Mouse (Mus musculus): Measurements from ENCODE around the gene Rxra. TPM values are rescaled to one million over a fixed set of nuclear protein-coding genes. Genes with fewer than 3 reads are reported as not detected.
A peak's percentile ranks its signal among the peaks of the same experiment; 100 is the strongest.

Rxra gene
- polyA plus RNA-seq, 1 experiment: 14.1 TPM

DNA sequence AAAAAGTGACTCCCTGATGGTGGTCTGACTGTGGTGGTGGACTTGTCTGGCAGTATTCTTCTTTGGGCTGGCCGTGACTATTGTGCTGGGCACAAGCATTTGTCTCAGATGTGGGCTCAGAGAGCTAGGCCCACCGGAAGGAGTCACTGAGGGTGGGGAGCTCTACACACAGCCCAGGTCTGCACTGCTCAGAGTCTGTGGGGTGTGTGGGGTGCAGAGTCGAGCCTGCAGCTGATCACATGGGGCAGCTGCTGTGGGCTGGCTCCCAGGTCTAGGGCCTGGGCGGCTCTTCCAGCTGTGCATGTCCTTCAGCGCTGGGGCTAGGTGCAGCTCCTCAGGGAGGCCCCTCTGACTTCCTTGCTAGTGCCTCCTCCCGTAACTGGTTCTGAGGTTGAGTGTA is 3.8 kb downstream of the Rxra start:
- peaks cover 2% of the 10 kb centered on the region for H3K79me3 ChIP-seq (ENCODE audit: low read depth)
- no peak overlapping the region for H3K4me3 ChIP-seq (ENCODE audit: insufficient read depth, poor library complexity, severe bottlenecking)
- H3K36me3 ChIP-seq (ENCODE audit: control insufficient read depth, insufficient read depth): no peaks in the 10 kb centered on the region
- H3K79me2 ChIP-seq (ENCODE audit: control insufficient read depth, insufficient read depth): peaks cover 47% of the 10 kb centered on the region
- no peaks in the 10 kb centered on the region for H3K27me3 ChIP-seq (ENCODE audit: control insufficient read depth, insufficient read depth, insufficient read length)
- TF ChIP-seq USF1 (IDR thresholded peaks at IDR 0.05; ENCODE audit: low read depth): peak; percentile 40
- TF ChIP-seq MAX (IDR thresholded peaks at IDR 0.05): no peak
- no peak for TF ChIP-seq MYOG (IDR thresholded peaks at IDR 0.05; ENCODE audit: control insufficient read depth, extremely low read depth, insufficient read length)
- TF ChIP-seq MYOD1 (IDR thresholded peaks at IDR 0.05; ENCODE audit: control insufficient read depth, insufficient read length, low read depth): peak; percentile 84
- no peak for TF ChIP-seq CEBPB (IDR thresholded peaks at IDR 0.05; ENCODE audit: low read depth)
- no peak for TF ChIP-seq CTCF (IDR thresholded peaks at IDR 0.05; ENCODE audit: control insufficient read depth, insufficient read depth, insufficient read length)
- no peak overlapping the region for H3ac ChIP-seq (ENCODE audit: control insufficient read depth, insufficient read length, low read depth)

DNA sequence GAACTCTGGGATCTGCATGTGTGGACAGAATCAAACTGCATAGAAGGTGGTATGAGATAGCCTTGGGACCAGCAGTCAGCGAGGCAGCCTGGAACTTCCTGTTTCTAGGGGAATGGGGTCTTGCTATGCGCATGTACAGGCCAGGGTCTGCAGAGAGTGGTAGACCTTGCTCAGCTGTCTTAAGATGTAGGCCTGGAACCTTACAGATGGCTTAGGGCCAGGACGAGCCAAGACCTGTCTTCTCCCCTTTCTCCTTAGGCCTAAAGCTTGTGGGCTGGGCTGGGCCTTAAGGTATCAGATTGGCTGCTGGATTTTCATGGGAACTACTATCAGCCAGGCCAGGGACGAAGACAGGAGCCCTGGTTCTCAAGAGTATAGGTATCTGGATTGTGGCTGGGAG is 4.4 kb downstream of the Rxra start:
- TF ChIP-seq MYOD1 (IDR thresholded peaks at IDR 0.05; ENCODE audit: control insufficient read depth, insufficient read length, low read depth): no peak
- TF ChIP-seq MYOG (IDR thresholded peaks at IDR 0.05; ENCODE audit: control insufficient read depth, extremely low read depth, insufficient read length): no peak
- no peak for TF ChIP-seq CTCF (IDR thresholded peaks at IDR 0.05; ENCODE audit: control insufficient read depth, insufficient read depth, insufficient read length)
- TF ChIP-seq FOSL1 (IDR thresholded peaks at IDR 0.05; ENCODE audit: insufficient read depth, low read length, poor library complexity, severe bottlenecking): no peak
- TF ChIP-seq CEBPB (IDR thresholded peaks at IDR 0.05; ENCODE audit: low read depth): no peak
- TF ChIP-seq USF1 (IDR thresholded peaks at IDR 0.05; ENCODE audit: low read depth): no peak
- TF ChIP-seq MAX (IDR thresholded peaks at IDR 0.05): no peak
- Histone ChIP-seq H3ac (ENCODE audit: control insufficient read depth, insufficient read length, low read depth) (no peak overlapping the region), H3K27me3 (ENCODE audit: control insufficient read depth, insufficient read depth, insufficient read length) (no peaks in the 10 kb centered on the region), H3K79me3 (ENCODE audit: low read depth) (peaks cover 2% of the 10 kb centered on the region), H3K4me3 (ENCODE audit: insufficient read depth, poor library complexity, severe bottlenecking) (no peak overlapping the region), H3K79me2 (ENCODE audit: control insufficient read depth, insufficient read depth) (peaks cover 47% of the 10 kb centered on the region), H3K36me3 (ENCODE audit: control insufficient read depth, insufficient read depth) (no peaks in the 10 kb centered on the region)

DNA sequence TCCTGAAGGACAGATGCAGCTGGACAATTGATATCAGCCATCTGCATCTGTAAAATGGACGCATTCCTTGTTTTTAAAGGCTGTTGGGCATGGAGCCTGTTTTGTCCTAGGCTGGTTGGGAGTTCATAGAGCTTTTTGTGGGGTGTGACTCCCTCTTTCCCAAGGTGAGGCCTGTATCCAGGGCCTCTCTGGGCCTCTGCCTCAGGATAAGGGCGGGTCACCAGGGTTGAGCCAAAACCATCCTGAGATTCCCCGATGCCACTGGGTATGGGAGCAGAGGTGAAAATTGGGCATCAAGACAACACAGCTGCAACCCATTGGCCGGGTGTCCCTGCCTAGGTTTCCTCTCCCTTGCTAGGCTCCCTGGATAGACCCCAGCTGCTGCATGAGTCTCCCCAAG is 5.2 kb downstream of the Rxra start:
- Histone ChIP-seq H3K36me3 (ENCODE audit: control insufficient read depth, insufficient read depth) (no peaks in the 10 kb centered on the region), H3K27me3 (ENCODE audit: control insufficient read depth, insufficient read depth, insufficient read length) (no peaks in the 10 kb centered on the region), H3K4me3 (ENCODE audit: insufficient read depth, poor library complexity, severe bottlenecking) (no peak overlapping the region), H3K79me2 (ENCODE audit: control insufficient read depth, insufficient read depth) (peaks cover 47% of the 10 kb centered on the region), H3K79me3 (ENCODE audit: low read depth) (peaks cover 2% of the 10 kb centered on the region), H3ac (ENCODE audit: control insufficient read depth, insufficient read length, low read depth) (no peak overlapping the region)
- TF ChIP-seq CEBPB (IDR thresholded peaks at IDR 0.05; ENCODE audit: low read depth): no peak
- TF ChIP-seq FOSL1 (IDR thresholded peaks at IDR 0.05; ENCODE audit: insufficient read depth, low read length, poor library complexity, severe bottlenecking): no peak
- no peak for TF ChIP-seq USF1 (IDR thresholded peaks at IDR 0.05; ENCODE audit: low read depth)
- no peak for TF ChIP-seq MAX (IDR thresholded peaks at IDR 0.05)
- TF ChIP-seq MYOG (IDR thresholded peaks at IDR 0.05; ENCODE audit: control insufficient read depth, extremely low read depth, insufficient read length): no peak
- TF ChIP-seq MYOD1 (IDR thresholded peaks at IDR 0.05; ENCODE audit: control insufficient read depth, insufficient read length, low read depth): no peak
- TF ChIP-seq CTCF (IDR thresholded peaks at IDR 0.05; ENCODE audit: control insufficient read depth, insufficient read depth, insufficient read length): no peak

- H3ac ChIP-seq (ENCODE audit: control insufficient read depth, insufficient read length, low read depth): no peak overlapping the region
- H3K36me3 ChIP-seq (ENCODE audit: control insufficient read depth, insufficient read depth): no peaks in the 10 kb centered on the region
- H3K79me2 ChIP-seq (ENCODE audit: control insufficient read depth, insufficient read depth): peaks cover 47% of the 10 kb centered on the region
- no peak overlapping the region for H3K4me3 ChIP-seq (ENCODE audit: insufficient read depth, poor library complexity, severe bottlenecking)
- TF ChIP-seq CEBPB (IDR thresholded peaks at IDR 0.05; ENCODE audit: low read depth): no peak
- no peak for TF ChIP-seq MAX (IDR thresholded peaks at IDR 0.05)
- TF ChIP-seq MYOD1 (IDR thresholded peaks at IDR 0.05; ENCODE audit: control insufficient read depth, insufficient read length, low read depth): no peak
- TF ChIP-seq USF1 (IDR thresholded peaks at IDR 0.05; ENCODE audit: low read depth): no peak
- no peak for TF ChIP-seq MYOG (IDR thresholded peaks at IDR 0.05; ENCODE audit: control insufficient read depth, extremely low read depth, insufficient read length)
- TF ChIP-seq FOSL1 (IDR thresholded peaks at IDR 0.05; ENCODE audit: insufficient read depth, low read length, poor library complexity, severe bottlenecking): no peak
- TF ChIP-seq CTCF (IDR thresholded peaks at IDR 0.05; ENCODE audit: control insufficient read depth, insufficient read depth, insufficient read length): no peak
- no peaks in the 10 kb centered on the region for H3K27me3 ChIP-seq (ENCODE audit: control insufficient read depth, insufficient read depth, insufficient read length)
- peaks cover 2% of the 10 kb centered on the region for H3K79me3 ChIP-seq (ENCODE audit: low read depth)
These were observed 5.9 kb downstream of the Rxra start for GRCm38 (mm10) chr2:27682096-27682495.

DNA sequence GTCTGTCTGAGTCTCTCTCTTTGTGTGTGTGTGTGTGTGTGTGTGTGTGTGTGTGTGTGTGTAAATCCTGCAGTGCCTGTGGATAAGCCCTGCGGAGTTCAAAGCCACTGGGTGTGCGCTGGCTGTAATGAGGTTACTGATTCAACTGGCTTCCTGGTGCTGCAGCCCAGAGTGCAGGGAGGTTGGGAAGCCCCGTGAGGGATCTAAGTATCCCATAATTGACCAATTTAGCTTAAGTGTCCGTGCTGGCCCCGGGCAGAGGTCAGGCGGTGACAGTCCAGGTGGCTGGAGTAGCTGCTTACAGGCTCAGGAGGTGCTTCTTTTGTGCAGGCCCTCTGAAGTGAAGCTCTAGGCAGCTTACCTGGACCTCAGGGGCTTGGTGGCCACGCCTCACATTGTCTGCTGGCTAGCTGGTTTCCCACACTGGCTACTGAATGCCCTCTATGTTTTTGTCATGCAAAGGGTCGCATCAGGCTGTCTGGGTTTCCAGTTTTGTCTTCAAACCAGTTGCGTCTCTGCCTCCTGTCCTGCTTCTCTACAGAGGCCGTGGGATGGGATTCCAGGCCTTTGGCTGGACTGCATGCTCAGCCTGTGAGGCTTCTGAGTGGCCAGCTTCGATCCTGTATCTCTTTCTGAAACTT is 7.9 kb downstream of the Rxra start:
- TF ChIP-seq MAX (IDR thresholded peaks at IDR 0.05): no peak
- no peak for TF ChIP-seq USF1 (IDR thresholded peaks at IDR 0.05; ENCODE audit: low read depth)
- TF ChIP-seq CTCF (IDR thresholded peaks at IDR 0.05; ENCODE audit: control insufficient read depth, insufficient read depth, insufficient read length): no peak
- no peak for TF ChIP-seq CEBPB (IDR thresholded peaks at IDR 0.05; ENCODE audit: low read depth)
- TF ChIP-seq MYOG (IDR thresholded peaks at IDR 0.05; ENCODE audit: control insufficient read depth, extremely low read depth, insufficient read length): no peak
- no peak for TF ChIP-seq MYOD1 (IDR thresholded peaks at IDR 0.05; ENCODE audit: control insufficient read depth, insufficient read length, low read depth)
- TF ChIP-seq FOSL1 (IDR thresholded peaks at IDR 0.05; ENCODE audit: insufficient read depth, low read length, poor library complexity, severe bottlenecking): no peak
- Histone ChIP-seq H3K79me3 (ENCODE audit: low read depth) (peaks cover 2% of the 10 kb centered on the region), H3K79me2 (ENCODE audit: control insufficient read depth, insufficient read depth) (peaks cover 40% of the 10 kb centered on the region), H3K4me3 (ENCODE audit: insufficient read depth, poor library complexity, severe bottlenecking) (no peak overlapping the region), H3K27me3 (ENCODE audit: control insufficient read depth, insufficient read depth, insufficient read length) (no peaks in the 10 kb centered on the region), H3ac (ENCODE audit: control insufficient read depth, insufficient read length, low read depth) (no peak overlapping the region), H3K36me3 (ENCODE audit: control insufficient read depth, insufficient read depth) (no peaks in the 10 kb centered on the region)

All from C2C12 (cell line).